Mouse (Mus musculus) heart, embryonic 12.5 days (tissue): ENCODE measurements around the gene Med13. TPM values are rescaled to one million over a fixed set of nuclear protein-coding genes. Genes with fewer than 3 reads are reported as not detected.

Source experiments
- polyA plus RNA-seq: library from polyadenylated mRNA; unstranded; fragments of >200 nt; fragmentation: Nextera tagmentation; extraction: Ambion mirVana; gene quantifications from 2 replicates; pipeline ENCODE4 v1.2.1, GENCODE M21; 2016

The Med13 gene
- polyA plus RNA-seq, 1 experiment from 2014 or later, result 6.5 TPM

Other genes starting within 250 kb of the Med13 start
- gene Brip1, start 156.4 kb downstream of the Med13 start, polyA plus RNA-seq, result 5.2 and 5.8 TPM in 2 replicates
- gene Ints2, start 100.0 kb downstream of the Med13 start, polyA plus RNA-seq, result 20.3 and 21.2 TPM in 2 replicates
- gene Rnft1, start 127.1 kb upstream of the Med13 start, polyA plus RNA-seq, result 45.3 and 46.8 TPM in 2 replicates
- 56.8 and 57.1 TPM in 2 replicates for gene Rps6kb1, start 187.2 kb upstream of the Med13 start, polyA plus RNA-seq
- gene Tubd1, start 187.4 kb upstream of the Med13 start, polyA plus RNA-seq, result 11.1 and 11.4 TPM in 2 replicates